Mouse (Mus musculus): ENCODE data around the gene Gab1. TPM values are rescaled to one million over a fixed set of nuclear protein-coding genes. Genes with fewer than 3 reads are reported as not detected.

The Gab1 gene
- polyA plus RNA-seq (2015; fragmentation: Illumina TruSeq; extraction: RNeasy Lipid Tissue Mini Kit (QIAGEN cat#74804); ENCODE audit: low read depth, low replicate concordance): 19.3 TPM

GRCm38 (mm10) chr8:80880196-80881106, at the start of gene Gab1:
Gene Gab1 (minus strand): TSS chr8:80880519.

DNA sequence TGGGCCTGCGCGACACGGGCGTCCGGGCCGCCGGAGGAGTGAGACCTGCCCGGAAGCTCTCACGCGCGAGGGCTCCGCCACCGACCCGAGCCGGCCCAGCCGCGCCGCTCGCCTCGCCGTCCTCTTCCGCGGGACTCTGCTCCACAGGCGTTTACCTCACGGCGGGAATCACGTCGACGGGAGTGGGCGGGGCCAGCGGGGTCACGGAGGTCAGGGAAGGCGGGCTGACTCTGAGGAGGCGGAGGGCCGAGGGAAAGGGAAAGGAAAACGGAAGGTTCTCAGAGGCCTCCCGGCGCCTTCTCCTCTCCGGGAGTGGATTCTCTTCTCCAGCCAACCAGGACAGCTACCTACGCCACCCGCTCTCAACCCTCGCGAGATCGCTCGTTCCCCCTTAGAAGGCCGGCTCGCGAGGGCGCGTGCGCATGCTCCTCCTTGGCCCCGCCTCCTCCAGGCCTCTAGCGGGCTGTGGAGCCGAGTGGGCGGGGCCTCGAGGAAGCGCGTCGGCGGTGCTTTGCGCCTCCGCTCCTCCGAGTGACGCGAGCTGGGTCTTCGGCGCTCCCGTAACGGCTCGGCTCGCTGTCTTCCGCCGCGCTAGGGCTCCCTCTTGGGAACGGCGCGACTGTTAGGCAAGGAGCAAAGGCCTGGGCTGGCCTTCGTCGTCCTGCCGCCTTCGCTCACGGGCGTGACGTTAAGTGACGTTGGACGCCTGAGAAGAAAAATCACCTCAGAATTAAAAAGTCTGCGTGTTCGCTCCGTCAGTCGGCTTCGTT, 141.0 kb downstream of the Gab1 start, which contains the start of gene Smarca5:
Gene Smarca5, minus strand, starts transcription at position 343 of the 770 bp plus-strand sequence.

Other genes with a start within 250 kb of the Gab1 start
- 30.0 TPM for gene Smarca5, start 141.0 kb downstream of the Gab1 start, polyA plus RNA-seq (2015; fragmentation: Illumina TruSeq; extraction: RNeasy Lipid Tissue Mini Kit (QIAGEN cat#74804); ENCODE audit: low read depth, low replicate concordance)
- gene Usp38, start 134.4 kb upstream of the Gab1 start, polyA plus RNA-seq (2015; fragmentation: Illumina TruSeq; extraction: RNeasy Lipid Tissue Mini Kit (QIAGEN cat#74804); ENCODE audit: low read depth, low replicate concordance): 16.4 TPM

All from brain, adult 10 weeks (tissue).